Mouse (Mus musculus): ENCODE measurements around the gene Agbl1. TPM values are rescaled to one million over a fixed set of nuclear protein-coding genes. Genes with fewer than 3 reads are reported as not detected.

The Agbl1 gene
- polyA plus RNA-seq, 1 experiment from 2014 or later: 0.18 TPM

DNA sequence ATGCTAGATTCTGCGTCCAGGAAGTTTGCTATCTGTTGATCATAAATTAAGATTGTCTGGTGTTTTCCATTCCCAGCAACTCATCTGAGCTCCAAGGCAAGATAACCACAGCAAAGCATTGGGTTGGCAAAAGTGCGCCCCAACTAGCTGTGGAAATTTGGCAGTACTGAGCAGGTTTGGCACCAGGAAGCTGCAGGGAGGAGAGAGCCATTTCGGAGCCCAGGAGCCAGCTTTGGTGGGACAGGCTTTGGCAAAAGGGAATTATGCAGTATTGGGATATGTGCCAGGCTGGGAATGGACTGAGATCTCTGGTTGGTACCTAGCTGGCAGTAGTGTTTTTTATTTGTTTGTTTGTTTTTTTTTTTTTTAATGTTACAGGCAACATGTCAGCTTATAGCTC, 612.5 kb downstream of the Agbl1 start:
- no peak overlapping the region for H3K9ac ChIP-seq
- no peaks in the 10 kb centered on the region for H3K9me3 ChIP-seq
- H3K27me3 ChIP-seq: no peaks in the 10 kb centered on the region
- no peak overlapping the region for H3K27ac ChIP-seq (replicated peaks)
- ATAC-seq (ENCODE audit: low FRiP score, low read depth): no peak
- H3K4me1 ChIP-seq (replicated peaks): no peaks in the 10 kb centered on the region
- H3K4me3 ChIP-seq: no peak overlapping the region
- 85% methylated on average over 3 of the region's 3 CpGs for WGBS
- H3K4me2 ChIP-seq: no peak overlapping the region
- no peaks in the 10 kb centered on the region for H3K36me3 ChIP-seq

DNA sequence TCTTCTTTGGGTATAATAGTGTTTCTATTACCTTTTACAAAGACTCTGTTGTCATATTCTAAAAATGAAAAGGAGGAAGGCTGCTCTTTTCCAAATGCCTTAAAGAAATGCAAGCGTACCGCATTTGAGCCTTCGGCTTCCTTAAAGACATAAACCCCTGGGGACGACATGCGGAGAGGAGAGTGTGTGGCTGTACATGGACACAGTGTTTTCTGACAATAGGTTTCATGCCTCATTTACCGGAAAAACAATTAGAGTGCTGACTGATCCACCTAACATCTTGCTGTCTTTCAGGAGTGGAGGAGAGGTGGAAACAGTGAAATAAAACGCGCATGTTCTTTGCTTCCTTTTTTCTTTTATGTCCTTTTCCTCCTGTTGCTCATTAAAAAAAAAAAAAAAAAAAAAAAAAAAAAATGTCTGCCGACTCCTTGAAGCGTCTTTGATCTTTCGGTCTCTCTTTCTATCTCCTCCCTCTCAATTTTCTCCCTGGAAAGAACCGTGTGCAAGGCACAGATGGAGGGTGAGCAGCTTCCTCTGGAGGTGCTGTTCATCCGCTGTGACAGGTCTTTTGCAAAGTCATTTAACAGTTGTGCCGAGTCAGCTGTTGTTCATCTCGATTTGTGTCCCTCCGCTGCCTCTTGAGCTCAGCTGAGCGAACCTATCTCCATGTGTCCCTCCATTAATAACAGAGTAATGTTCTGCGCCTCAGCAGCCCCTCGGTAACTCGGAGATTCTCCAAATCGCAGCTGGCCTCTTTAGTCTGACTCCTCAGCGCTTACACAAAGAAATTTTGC, 659.9 kb downstream of the Agbl1 start:
- H3K27ac ChIP-seq (replicated peaks): peak overlapping the region; percentile 46
- WGBS: 11% methylated on average over 22 of the region's 22 CpGs
- H3K27me3 ChIP-seq: no peaks in the 10 kb centered on the region
- peak overlapping the region; percentile 34 for H3K4me3 ChIP-seq
- H3K4me1 ChIP-seq (replicated peaks): peaks cover 6% of the 10 kb centered on the region
- ATAC-seq (ENCODE audit: low FRiP score, low read depth): peak; percentile 72
- H3K9me3 ChIP-seq: no peaks in the 10 kb centered on the region
- peak overlapping the region; percentile 60 for H3K4me2 ChIP-seq
- no peaks in the 10 kb centered on the region for H3K36me3 ChIP-seq
- peak overlapping the region; percentile 35 for H3K9ac ChIP-seq

DNA sequence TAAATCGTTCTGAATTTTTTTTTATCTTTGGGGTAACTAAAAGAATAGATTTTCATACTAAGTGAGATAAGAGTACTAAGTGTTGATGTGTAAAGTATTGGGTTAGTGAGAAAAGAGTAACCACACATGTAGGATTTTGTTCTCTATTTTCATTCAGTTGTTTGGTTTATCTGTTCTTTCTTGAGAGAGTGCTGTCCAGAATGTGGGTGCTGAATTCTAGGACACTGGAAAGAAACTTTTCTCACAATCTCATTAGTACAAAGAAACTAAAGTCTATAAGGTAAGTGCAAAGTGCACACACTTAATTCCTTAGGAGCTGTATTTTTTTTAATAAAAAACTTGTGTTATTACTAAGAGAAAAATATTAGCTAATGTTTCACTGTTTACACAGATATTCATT, 674.4 kb downstream of the Agbl1 start:
- Histone ChIP-seq H3K4me1 (replicated peaks) (no peaks in the 10 kb centered on the region), H3K27me3 (no peaks in the 10 kb centered on the region), H3K9ac (no peak overlapping the region), H3K36me3 (no peaks in the 10 kb centered on the region), H3K9me3 (no peaks in the 10 kb centered on the region), H3K27ac (replicated peaks) (no peak overlapping the region), H3K4me2 (no peak overlapping the region), H3K4me3 (no peak overlapping the region)
- ATAC-seq (ENCODE audit: low FRiP score, low read depth): no peak
- WGBS: 94% methylated on average over 1 of the region's 1 CpGs

DNA sequence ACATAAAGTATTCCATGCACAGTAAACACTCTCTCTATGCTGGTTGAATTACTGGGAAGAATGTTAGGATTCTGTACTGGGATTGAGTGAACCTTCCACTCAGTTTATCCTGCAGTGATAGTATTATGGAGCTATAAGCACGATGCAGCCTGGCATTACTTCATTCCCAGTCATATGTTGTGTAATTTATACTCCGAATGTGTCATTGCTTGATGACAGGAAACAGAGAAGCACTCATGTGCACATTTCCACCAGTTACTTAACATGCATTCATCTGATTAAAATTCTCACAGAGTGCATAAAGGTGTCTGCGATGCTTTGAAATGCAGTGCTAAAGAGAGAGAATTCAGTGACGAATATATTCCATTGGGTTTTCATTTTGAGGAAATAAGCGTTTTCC, 682.0 kb downstream of the Agbl1 start:
- no peak for ATAC-seq (ENCODE audit: low FRiP score, low read depth)
- Histone ChIP-seq H3K36me3 (no peaks in the 10 kb centered on the region), H3K4me1 (replicated peaks) (no peaks in the 10 kb centered on the region), H3K9ac (no peak overlapping the region), H3K27me3 (no peaks in the 10 kb centered on the region), H3K27ac (replicated peaks) (no peak overlapping the region), H3K4me2 (no peak overlapping the region), H3K9me3 (no peaks in the 10 kb centered on the region), H3K4me3 (no peak overlapping the region)
- 88% methylated on average over 5 of the region's 5 CpGs for WGBS

DNA sequence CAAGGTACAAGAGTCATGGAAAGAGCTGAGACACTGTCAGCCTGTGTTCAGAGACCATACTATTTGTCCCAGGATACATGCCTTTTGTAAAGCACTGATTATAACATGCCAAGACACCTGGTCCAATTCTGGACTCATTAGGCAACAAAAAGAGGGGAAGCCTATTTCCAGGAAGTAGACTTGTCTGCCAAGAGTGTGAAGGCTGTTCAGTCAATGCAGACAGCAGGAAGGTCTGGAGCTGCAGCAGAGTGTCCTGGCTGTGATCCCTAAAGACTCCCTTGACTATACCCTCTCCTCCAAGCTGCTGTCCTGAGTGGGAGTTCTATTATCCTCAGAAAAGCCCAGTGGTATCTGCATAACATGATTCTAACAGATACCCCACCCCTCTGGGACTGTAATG, 689.2 kb downstream of the Agbl1 start:
- Histone ChIP-seq H3K27me3 (no peaks in the 10 kb centered on the region), H3K4me1 (replicated peaks) (no peaks in the 10 kb centered on the region), H3K27ac (replicated peaks) (no peak overlapping the region), H3K9ac (no peak overlapping the region), H3K4me3 (no peak overlapping the region), H3K4me2 (no peak overlapping the region), H3K9me3 (no peaks in the 10 kb centered on the region), H3K36me3 (no peaks in the 10 kb centered on the region)
- 0 out of 2 replicates have a peak, but pooled peaks have one; percentile 8 for ATAC-seq (ENCODE audit: low FRiP score, low read depth)

DNA sequence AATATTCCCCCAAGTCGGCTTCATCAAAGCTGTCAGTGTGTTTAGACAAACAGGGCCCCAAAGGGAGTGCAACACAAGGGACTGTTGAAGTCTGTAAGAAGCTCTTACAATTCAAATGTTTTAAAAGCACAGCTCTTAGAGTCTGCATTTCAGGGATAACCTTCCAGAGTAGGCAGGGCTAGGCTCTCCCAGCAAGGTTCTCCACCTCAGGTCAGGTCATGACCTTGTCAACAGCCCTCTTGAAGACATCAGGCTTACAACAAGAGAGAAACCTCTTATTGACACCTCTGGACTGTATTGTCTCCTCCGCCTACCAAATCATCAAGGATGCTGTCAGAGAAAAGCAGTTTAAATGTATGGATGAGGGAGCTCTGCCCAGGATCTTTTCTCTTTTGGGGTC, 692.0 kb downstream of the Agbl1 start:
- no peak overlapping the region for H3K27ac ChIP-seq (replicated peaks)
- 64% methylated on average over 2 of the region's 2 CpGs for WGBS
- H3K4me1 ChIP-seq (replicated peaks): no peaks in the 10 kb centered on the region
- H3K9ac ChIP-seq: no peak overlapping the region
- no peak overlapping the region for H3K4me3 ChIP-seq
- no peaks in the 10 kb centered on the region for H3K36me3 ChIP-seq
- ATAC-seq (ENCODE audit: low FRiP score, low read depth): no peak
- no peak overlapping the region for H3K4me2 ChIP-seq
- no peaks in the 10 kb centered on the region for H3K27me3 ChIP-seq
- H3K9me3 ChIP-seq: no peaks in the 10 kb centered on the region

DNA sequence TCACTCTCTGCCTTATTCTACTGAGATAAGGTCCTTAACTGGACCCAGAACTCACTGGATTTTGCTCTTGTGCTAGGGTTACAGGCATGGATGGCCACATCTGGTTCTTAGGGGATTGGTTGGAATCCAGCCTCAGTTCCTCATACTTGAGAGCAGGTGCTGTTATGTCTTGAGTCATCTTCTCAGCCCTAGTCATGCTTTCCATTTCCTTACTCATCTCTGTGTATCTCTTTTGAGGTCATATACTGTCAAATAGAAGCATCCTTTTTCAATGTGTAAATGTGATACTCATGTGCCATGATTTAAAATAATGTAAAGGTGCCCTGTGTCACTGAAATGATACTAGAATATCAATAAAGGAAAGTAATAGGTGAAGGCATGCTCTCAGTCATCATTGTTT, 705.5 kb downstream of the Agbl1 start:
- H3K4me3 ChIP-seq: no peak overlapping the region
- no peak overlapping the region for H3K9ac ChIP-seq
- H3K4me1 ChIP-seq (replicated peaks): no peaks in the 10 kb centered on the region
- H3K9me3 ChIP-seq: no peaks in the 10 kb centered on the region
- no peaks in the 10 kb centered on the region for H3K27me3 ChIP-seq
- no peak overlapping the region for H3K4me2 ChIP-seq
- H3K36me3 ChIP-seq: no peaks in the 10 kb centered on the region
- no peak for ATAC-seq (ENCODE audit: low FRiP score, low read depth)
- H3K27ac ChIP-seq (replicated peaks): no peak overlapping the region

DNA sequence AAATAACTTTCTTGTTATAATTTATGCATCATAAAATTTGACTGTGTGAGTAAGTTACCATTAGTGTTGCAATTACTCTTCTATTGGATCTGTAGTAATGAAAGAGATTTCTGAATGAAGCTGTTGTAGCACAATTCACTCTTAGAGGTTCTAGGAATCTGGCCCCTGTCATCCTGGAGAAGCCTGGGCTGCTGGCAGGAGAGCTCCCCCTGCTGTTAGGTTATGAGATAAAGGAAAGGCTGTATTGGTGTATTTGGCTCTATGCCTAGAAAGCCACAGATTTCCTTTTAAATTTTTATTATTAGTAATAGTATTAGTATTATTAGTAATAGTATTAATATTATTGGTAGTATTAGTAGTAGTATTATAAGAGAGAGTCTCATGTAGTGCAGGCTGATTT, 711.8 kb downstream of the Agbl1 start:
- H3K27ac ChIP-seq (replicated peaks): no peak overlapping the region
- H3K4me3 ChIP-seq: no peak overlapping the region
- H3K4me2 ChIP-seq: no peak overlapping the region
- H3K4me1 ChIP-seq (replicated peaks): no peaks in the 10 kb centered on the region
- H3K9me3 ChIP-seq: no peaks in the 10 kb centered on the region
- ATAC-seq (ENCODE audit: low FRiP score, low read depth): no peak
- H3K9ac ChIP-seq: no peak overlapping the region
- H3K27me3 ChIP-seq: no peaks in the 10 kb centered on the region
- H3K36me3 ChIP-seq: no peaks in the 10 kb centered on the region

DNA sequence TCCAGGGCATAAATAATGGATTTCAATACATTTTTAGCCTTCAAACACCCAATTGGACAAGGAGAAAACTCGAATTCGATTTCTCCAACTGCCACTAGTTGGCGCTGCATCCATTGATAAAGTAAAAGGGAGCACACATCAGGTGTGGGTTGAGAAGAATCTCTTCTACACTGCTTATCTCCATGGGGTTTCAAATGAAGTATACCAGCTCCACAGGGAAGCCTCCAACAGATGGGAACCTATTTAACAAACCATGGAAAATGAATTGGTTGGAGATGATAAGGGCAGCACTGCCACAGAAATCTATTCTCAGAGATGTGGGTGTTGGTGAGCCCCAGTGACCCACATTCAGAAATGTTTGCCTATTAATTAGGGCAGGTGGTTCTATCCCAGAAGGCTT, 741.6 kb downstream of the Agbl1 start:
- no peak overlapping the region for H3K27ac ChIP-seq (replicated peaks)
- 19% methylated on average over 3 of the region's 3 CpGs for WGBS
- no peak overlapping the region for H3K9ac ChIP-seq
- no peaks in the 10 kb centered on the region for H3K4me1 ChIP-seq (replicated peaks)
- no peak for ATAC-seq (ENCODE audit: low FRiP score, low read depth)
- no peak overlapping the region for H3K4me3 ChIP-seq
- no peaks in the 10 kb centered on the region; the same call in 1 of the 2 replicates for H3K9me3 ChIP-seq
- no peak overlapping the region for H3K4me2 ChIP-seq
- no peaks in the 10 kb centered on the region for H3K27me3 ChIP-seq
- no peaks in the 10 kb centered on the region for H3K36me3 ChIP-seq

DNA sequence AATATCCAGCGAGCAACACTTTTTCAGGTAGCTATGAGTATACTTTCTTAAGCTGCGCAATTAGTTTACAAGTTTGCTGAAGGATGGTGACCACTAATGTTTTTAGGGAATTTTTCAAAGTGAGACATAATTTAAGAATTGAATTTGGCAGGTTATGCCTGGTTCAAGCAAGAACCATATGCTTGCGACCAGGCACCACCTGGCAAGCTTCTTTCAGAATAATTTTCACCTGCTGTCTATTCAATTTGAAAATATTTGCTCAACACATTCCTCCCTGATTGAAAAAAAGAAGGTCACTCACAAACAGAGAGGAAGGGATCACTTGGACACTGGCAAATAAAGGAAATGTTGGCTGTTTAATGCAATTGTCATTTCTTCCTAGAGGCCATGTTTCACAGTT, 779.9 kb downstream of the Agbl1 start:
- WGBS: 88% methylated on average over 3 of the region's 3 CpGs
- no peaks in the 10 kb centered on the region for H3K4me1 ChIP-seq (replicated peaks)
- no peaks in the 10 kb centered on the region for H3K27me3 ChIP-seq
- no peak overlapping the region for H3K9ac ChIP-seq
- no peak overlapping the region for H3K4me2 ChIP-seq
- H3K9me3 ChIP-seq: no peaks in the 10 kb centered on the region
- H3K36me3 ChIP-seq: no peaks in the 10 kb centered on the region
- H3K4me3 ChIP-seq: no peak overlapping the region
- ATAC-seq (ENCODE audit: low FRiP score, low read depth): no peak
- H3K27ac ChIP-seq (replicated peaks): no peak overlapping the region

DNA sequence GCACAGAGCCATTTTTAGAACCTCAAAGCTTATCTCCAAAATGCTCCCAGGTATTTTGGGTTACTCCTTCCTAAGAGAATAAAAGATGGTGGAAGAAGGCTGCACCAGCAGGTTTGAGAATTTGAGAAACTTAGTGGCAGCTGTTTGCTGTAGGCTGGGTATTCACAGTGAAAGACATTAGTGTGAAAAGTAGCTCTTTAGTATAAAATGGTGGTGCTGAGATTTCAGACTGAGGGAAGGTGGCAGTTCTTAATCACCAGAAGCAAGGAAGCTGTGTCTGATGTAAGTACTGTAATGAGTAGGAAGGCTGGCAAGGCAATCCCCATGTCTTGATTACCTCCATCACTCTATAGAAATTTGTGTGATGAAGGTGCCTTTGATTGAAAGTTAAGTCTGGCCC, 799.3 kb downstream of the Agbl1 start:
- H3K9ac ChIP-seq: no peak overlapping the region
- no peaks in the 10 kb centered on the region for H3K9me3 ChIP-seq
- no peak overlapping the region for H3K4me3 ChIP-seq
- no peak overlapping the region for H3K4me2 ChIP-seq
- no peaks in the 10 kb centered on the region for H3K27me3 ChIP-seq
- H3K27ac ChIP-seq (replicated peaks): no peak overlapping the region
- H3K4me1 ChIP-seq (replicated peaks): no peaks in the 10 kb centered on the region
- H3K36me3 ChIP-seq: no peaks in the 10 kb centered on the region
- no peak for ATAC-seq (ENCODE audit: low FRiP score, low read depth)

DNA sequence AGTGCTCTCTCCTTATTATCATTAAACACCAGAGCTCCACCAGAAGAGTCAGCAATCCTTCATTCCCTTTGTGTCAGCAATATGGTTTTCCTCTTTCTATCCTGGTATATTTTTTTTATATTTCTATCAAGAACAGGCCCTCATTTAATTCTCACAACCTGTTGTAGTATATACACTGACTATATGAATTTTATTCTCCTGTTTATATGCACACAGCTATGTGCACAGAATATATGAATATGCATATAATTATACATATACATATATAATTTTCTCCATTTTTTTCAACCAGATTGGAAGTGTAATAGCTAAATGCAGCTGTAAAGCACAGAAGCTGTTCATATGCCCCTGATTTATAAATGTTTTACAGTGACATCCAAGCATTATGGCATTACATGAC, 846.3 kb downstream of the Agbl1 start:
- no peaks in the 10 kb centered on the region for H3K9me3 ChIP-seq
- H3K27ac ChIP-seq (replicated peaks): no peak overlapping the region
- no peak for ATAC-seq (ENCODE audit: low FRiP score, low read depth)
- no peak overlapping the region for H3K9ac ChIP-seq
- H3K36me3 ChIP-seq: no peaks in the 10 kb centered on the region
- H3K4me1 ChIP-seq (replicated peaks): no peaks in the 10 kb centered on the region
- H3K4me2 ChIP-seq: no peak overlapping the region
- H3K4me3 ChIP-seq: no peak overlapping the region
- no peaks in the 10 kb centered on the region for H3K27me3 ChIP-seq

DNA sequence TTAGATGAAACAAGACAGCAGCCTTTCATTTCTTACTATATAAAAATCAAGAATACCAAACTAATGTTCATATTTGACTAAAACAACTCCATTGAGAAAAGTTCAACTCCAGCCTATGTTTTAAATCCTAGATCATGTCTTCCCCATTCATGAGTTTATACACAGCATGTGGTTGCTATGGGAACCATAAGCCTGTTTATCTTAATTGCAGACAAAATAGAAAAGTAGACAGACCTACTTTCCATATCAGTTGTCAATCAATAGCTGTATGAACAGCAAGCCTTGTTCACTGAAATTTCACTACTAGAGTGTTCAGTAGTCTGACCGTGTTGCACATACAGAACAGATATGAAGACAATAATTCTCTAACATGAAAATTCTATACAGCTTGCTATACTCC, 857.6 kb downstream of the Agbl1 start:
- Histone ChIP-seq H3K9ac (no peak overlapping the region), H3K27ac (replicated peaks) (no peak overlapping the region), H3K9me3 (no peaks in the 10 kb centered on the region), H3K27me3 (no peaks in the 10 kb centered on the region), H3K4me1 (replicated peaks) (0 out of 2 replicates have a peak, but pooled peaks cover 4% of the 10 kb centered on the region), H3K4me3 (no peak overlapping the region), H3K36me3 (no peaks in the 10 kb centered on the region), H3K4me2 (no peak overlapping the region)
- WGBS: 67% methylated on average over 1 of the region's 1 CpGs
- ATAC-seq (ENCODE audit: low FRiP score, low read depth): no peak

Measured in hindbrain, embryonic 15.5 days (tissue).